Mouse (Mus musculus): ENCODE measurements around the gene Colgalt2. TPM values are rescaled to one million over a fixed set of nuclear protein-coding genes. Genes with fewer than 3 reads are reported as not detected.
A peak's percentile ranks its signal among the peaks of the same experiment; 100 is the strongest.

The Colgalt2 gene
- total RNA-seq, 2 experiments from 2014 or later, result 6.5 to 6.6 TPM

- no peak overlapping the region for H3K27ac ChIP-seq
- no peak overlapping the region for H3K4me3 ChIP-seq
- intact Hi-C loops (cut with DNase I), result loop anchor here (5.0 kb wide), 1 partner anchor 372 kb away; the partner anchor contains the start of genes Arpc5 and Rgl1
- no peak for DNase-seq (ENCODE audit: extremely low spot score in 1 of 2, low spot score in 2 of 2)
- no peak for TF ChIP-seq CTCF (IDR thresholded peaks at IDR 0.05)
Measured at GRCm38 (mm10) chr1:152394956-152395515, 4.6 kb upstream of the Colgalt2 start.

- intact Hi-C loops (cut with DNase I), result no loop called here
- TF ChIP-seq CTCF (IDR thresholded peaks at IDR 0.05), result no peak
Measured at GRCm38 (mm10) chr1:152398708-152399107, 922 bp upstream of the Colgalt2 start.

GRCm38 (mm10) chr1:152400556-152401540, 1.2 kb downstream of the Colgalt2 start:
- no peak for TF ChIP-seq CTCF (IDR thresholded peaks at IDR 0.05)

More at GRCm38 (mm10) chr1:152398708-152399107, 922 bp upstream of the Colgalt2 start:
- no peak for DNase-seq (ENCODE audit: extremely low spot score in 1 of 2, low spot score in 2 of 2)
- Histone ChIP-seq H3K27ac (no peak overlapping the region), H3K4me3 (no peak overlapping the region)

GRCm38 (mm10) chr1:152407021-152407946, 7.7 kb downstream of the Colgalt2 start:
- no peak overlapping the region for H3K27ac ChIP-seq
- H3K4me3 ChIP-seq, result no peak overlapping the region
- DNase-seq (ENCODE audit: extremely low spot score in 1 of 2, low spot score in 2 of 2), result no peak
- intact Hi-C loops (cut with DNase I), result no loop called here
- TF ChIP-seq CTCF (IDR thresholded peaks at IDR 0.05), result no peak

More at GRCm38 (mm10) chr1:152400556-152401540, 1.2 kb downstream of the Colgalt2 start:
- H3K27ac ChIP-seq, result peak overlapping the region; percentile 80; the same call in 1 of the 2 replicates
- intact Hi-C loops (cut with DNase I), result loop anchor here (5.0 kb wide), 1 partner anchor 106 kb away; no protein-coding TSS in a partner anchor
- peak overlapping the region; percentile 70 for H3K4me3 ChIP-seq
- peak in 1 of 2 experiments; percentile 23 for DNase-seq (ENCODE audit: extremely low spot score in 1 of 2, low spot score in 2 of 2)

GRCm38 (mm10) chr1:152409356-152409755, 9.7 kb downstream of the Colgalt2 start:
- TF ChIP-seq CTCF (IDR thresholded peaks at IDR 0.05), result no peak
- intact Hi-C loops (cut with DNase I), result no loop called here
- Histone ChIP-seq H3K4me3 (no peak overlapping the region), H3K27ac (no peak overlapping the region)
- DNase-seq (ENCODE audit: extremely low spot score in 1 of 2, low spot score in 2 of 2), result no peak

- Histone ChIP-seq H3K27ac (no peak overlapping the region), H3K4me3 (no peak overlapping the region)
- intact Hi-C loops (cut with DNase I), result no loop called here
- DNase-seq (ENCODE audit: extremely low spot score in 1 of 2, low spot score in 2 of 2), result peak in 1 of 2 experiments; percentile 24
- no peak for TF ChIP-seq CTCF (IDR thresholded peaks at IDR 0.05)
Measured at GRCm38 (mm10) chr1:152410657-152411056, 11.0 kb downstream of the Colgalt2 start.

- H3K4me3 ChIP-seq, result no peak overlapping the region
- DNase-seq (ENCODE audit: extremely low spot score in 1 of 2, low spot score in 2 of 2), result no peak
- TF ChIP-seq CTCF (IDR thresholded peaks at IDR 0.05), result no peak
- no peak overlapping the region for H3K27ac ChIP-seq
- intact Hi-C loops (cut with DNase I), result no loop called here
Measured at GRCm38 (mm10) chr1:152413116-152413515, 13.5 kb downstream of the Colgalt2 start.

GRCm38 (mm10) chr1:152413961-152414360, 14.3 kb downstream of the Colgalt2 start:
- DNase-seq (ENCODE audit: extremely low spot score in 1 of 2, low spot score in 2 of 2), result no peak
- Histone ChIP-seq H3K27ac (no peak overlapping the region), H3K4me3 (no peak overlapping the region)
- no peak for TF ChIP-seq CTCF (IDR thresholded peaks at IDR 0.05)
- intact Hi-C loops (cut with DNase I), result no loop called here

GRCm38 (mm10) chr1:152414451-152414850, 14.8 kb downstream of the Colgalt2 start:
- DNase-seq (ENCODE audit: extremely low spot score in 1 of 2, low spot score in 2 of 2), result peak in 1 of 2 experiments; percentile 20
- no peak for TF ChIP-seq CTCF (IDR thresholded peaks at IDR 0.05)
- no peak overlapping the region for H3K4me3 ChIP-seq
- intact Hi-C loops (cut with DNase I), result no loop called here
- no peak overlapping the region for H3K27ac ChIP-seq

GRCm38 (mm10) chr1:152416306-152416904, 16.8 kb downstream of the Colgalt2 start:
- DNase-seq (ENCODE audit: extremely low spot score in 1 of 2, low spot score in 2 of 2), result no peak
- Histone ChIP-seq H3K27ac (no peak overlapping the region), H3K4me3 (no peak overlapping the region)
- TF ChIP-seq CTCF (IDR thresholded peaks at IDR 0.05), result no peak
- intact Hi-C loops (cut with DNase I), result no loop called here

- Histone ChIP-seq H3K4me3 (no peak overlapping the region), H3K27ac (no peak overlapping the region)
- intact Hi-C loops (cut with DNase I), result no loop called here
- no peak for DNase-seq (ENCODE audit: extremely low spot score in 1 of 2, low spot score in 2 of 2)
- no peak for TF ChIP-seq CTCF (IDR thresholded peaks at IDR 0.05)
Measured at GRCm38 (mm10) chr1:152417602-152418001, 18.0 kb downstream of the Colgalt2 start.
